Mouse (Mus musculus): ENCODE results near the gene Usp19.

Usp19 gene

GRCm38 (mm10) chr9:108494146-108494825 is 3.9 kb downstream of the Usp19 start:
- no peak for DNase-seq (ENCODE audit: inconsistent age in 2 of 2, low spot score in 1 of 2)

- DNase-seq (ENCODE audit: inconsistent age in 2 of 2, low spot score in 1 of 2): no peak
Measured at GRCm38 (mm10) chr9:108494905-108495304, 4.5 kb downstream of the Usp19 start.

- no peak for DNase-seq (ENCODE audit: inconsistent age in 2 of 2, low spot score in 1 of 2)
Measured at GRCm38 (mm10) chr9:108499231-108499630, 8.8 kb downstream of the Usp19 start.

- DNase-seq (ENCODE audit: inconsistent age in 2 of 2, low spot score in 1 of 2): no peak
Measured at GRCm38 (mm10) chr9:108499943-108500342, 9.5 kb downstream of the Usp19 start.

- peak in 1 of 2 experiments; percentile 12 for DNase-seq (ENCODE audit: inconsistent age in 2 of 2, low spot score in 1 of 2)
Measured at GRCm38 (mm10) chr9:108506901-108507300, 16.5 kb downstream of the Usp19 start.

- peak; percentile 96 to 98 for DNase-seq (ENCODE audit: inconsistent age in 2 of 2, low spot score in 1 of 2)
Measured at GRCm38 (mm10) chr9:108507619-108508434, 17.4 kb downstream of the Usp19 start, which contains the start of gene Qars. Gene Qars, plus strand, starts transcription at chr9:108507706.

- DNase-seq (ENCODE audit: inconsistent age in 2 of 2, low spot score in 1 of 2): peak in 1 of 2 experiments; percentile 15
Measured at GRCm38 (mm10) chr9:108508776-108509175, 18.4 kb downstream of the Usp19 start.

GRCm38 (mm10) chr9:108516380-108517251 is 26.2 kb downstream of the Usp19 start, which contains the start of gene Qrich1:
Gene Qrich1, plus strand, starts transcription at chr9:108516806.
- peak; percentile 96 to 99 for DNase-seq (ENCODE audit: inconsistent age in 2 of 2, low spot score in 1 of 2)

- DNase-seq (ENCODE audit: inconsistent age in 2 of 2, low spot score in 1 of 2): peak; percentile 88 to 94
Measured at GRCm38 (mm10) chr9:108517253-108517930, 27.0 kb downstream of the Usp19 start.

- no peak for DNase-seq (ENCODE audit: inconsistent age in 2 of 2, low spot score in 1 of 2)
Measured at GRCm38 (mm10) chr9:108517931-108518332, 27.5 kb downstream of the Usp19 start.

- DNase-seq (ENCODE audit: inconsistent age in 2 of 2, low spot score in 1 of 2): peak in 1 of 2 experiments; percentile 42
Measured at GRCm38 (mm10) chr9:108521604-108522003, 31.2 kb downstream of the Usp19 start.

- DNase-seq (ENCODE audit: inconsistent age in 2 of 2, low spot score in 1 of 2): no peak
Measured at GRCm38 (mm10) chr9:108523341-108523740, 32.9 kb downstream of the Usp19 start.

GRCm38 (mm10) chr9:108525400-108525799 is 35.0 kb downstream of the Usp19 start:
- no peak for DNase-seq (ENCODE audit: inconsistent age in 2 of 2, low spot score in 1 of 2)

GRCm38 (mm10) chr9:108530954-108531353 is 40.6 kb downstream of the Usp19 start:
- DNase-seq (ENCODE audit: inconsistent age in 2 of 2, low spot score in 1 of 2): peak in 1 of 2 experiments; percentile 51

GRCm38 (mm10) chr9:108531496-108531895 is 41.1 kb downstream of the Usp19 start:
- no peak for DNase-seq (ENCODE audit: inconsistent age in 2 of 2, low spot score in 1 of 2)

GRCm38 (mm10) chr9:108540846-108541245 is 50.4 kb downstream of the Usp19 start:
- DNase-seq (ENCODE audit: inconsistent age in 2 of 2, low spot score in 1 of 2): no peak

- no peak for DNase-seq (ENCODE audit: inconsistent age in 2 of 2, low spot score in 1 of 2)
Measured at GRCm38 (mm10) chr9:108545986-108546385, 55.6 kb downstream of the Usp19 start.

GRCm38 (mm10) chr9:108546875-108547274 is 56.5 kb downstream of the Usp19 start:
- DNase-seq (ENCODE audit: inconsistent age in 2 of 2, low spot score in 1 of 2): no peak
